Mouse (Mus musculus) T-cell, adult 2 months (primary cell): Measurements from ENCODE around the gene Hoxd13.
A peak's percentile ranks its signal among the peaks of the same experiment; 100 is the strongest.

Experiments used
- DNase-seq: peaks from one replicate; pipeline ENCODE4 v3.0.0; 2022; ENCODE audit warnings: low spot score

The Hoxd13 gene

DNA sequence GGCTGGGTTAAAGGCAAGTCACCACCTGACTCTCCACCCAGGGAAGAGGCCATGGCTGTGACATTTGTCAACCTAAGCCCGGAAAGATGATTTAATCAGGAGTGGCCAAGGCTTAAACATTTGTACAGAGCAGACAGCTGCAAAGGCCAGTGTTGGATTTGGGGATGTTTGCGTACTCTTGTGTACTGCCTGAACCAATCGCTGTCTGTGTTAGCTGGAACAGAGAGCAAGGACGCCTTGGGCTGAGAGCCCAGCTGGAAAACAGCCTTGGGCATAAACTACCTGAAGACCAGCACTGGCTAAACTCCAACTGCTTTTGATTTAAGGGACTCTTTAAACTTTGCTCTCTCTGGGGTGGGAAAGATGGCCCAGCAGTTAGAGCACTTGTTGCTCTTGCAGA is 40.6 kb downstream of the Hoxd13 start:
- no peak for DNase-seq

GRCm38 (mm10) chr2:74709465-74710419 is 41.6 kb downstream of the Hoxd13 start:
- DNase-seq: no peak

DNA sequence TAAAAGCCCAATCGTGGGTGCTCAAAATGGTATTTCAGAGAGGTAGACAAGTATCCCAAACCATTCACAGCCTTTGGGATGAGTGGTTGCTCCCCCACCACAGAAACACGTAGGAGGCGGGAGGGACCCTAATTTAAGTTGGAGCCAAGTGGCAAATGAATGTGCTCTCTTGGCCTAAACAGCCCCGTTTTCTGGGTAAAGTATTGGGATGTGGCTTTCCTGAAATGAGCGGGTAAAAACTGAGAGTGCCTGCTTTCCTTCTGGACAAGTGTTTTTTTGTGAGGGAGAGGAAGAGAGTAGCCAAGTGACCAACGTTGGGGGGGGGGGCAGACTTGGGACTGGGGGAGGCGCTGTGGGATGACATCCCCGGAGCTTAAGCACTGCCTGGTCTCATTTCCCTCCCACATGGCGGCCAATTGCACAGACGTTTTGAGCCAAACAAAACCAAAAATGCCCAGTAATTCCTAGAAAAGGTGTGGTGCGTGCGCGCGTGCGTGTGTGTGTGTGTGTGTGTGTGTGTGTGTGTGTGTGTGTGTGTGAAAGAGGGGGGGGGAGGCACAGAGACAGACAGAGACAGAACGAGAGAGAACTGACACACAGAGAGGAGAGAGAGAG is 42.9 kb downstream of the Hoxd13 start:
- DNase-seq: no peak

- DNase-seq: no peak
Measured at GRCm38 (mm10) chr2:74711721-74712621, 43.9 kb downstream of the Hoxd13 start, which contains the start of the genes Hoxd3 and Hoxd4. Gene Hoxd3, plus strand, starts transcription at chr2:74711927. Gene Hoxd4, plus strand, starts transcription at chr2:74711929.

DNA sequence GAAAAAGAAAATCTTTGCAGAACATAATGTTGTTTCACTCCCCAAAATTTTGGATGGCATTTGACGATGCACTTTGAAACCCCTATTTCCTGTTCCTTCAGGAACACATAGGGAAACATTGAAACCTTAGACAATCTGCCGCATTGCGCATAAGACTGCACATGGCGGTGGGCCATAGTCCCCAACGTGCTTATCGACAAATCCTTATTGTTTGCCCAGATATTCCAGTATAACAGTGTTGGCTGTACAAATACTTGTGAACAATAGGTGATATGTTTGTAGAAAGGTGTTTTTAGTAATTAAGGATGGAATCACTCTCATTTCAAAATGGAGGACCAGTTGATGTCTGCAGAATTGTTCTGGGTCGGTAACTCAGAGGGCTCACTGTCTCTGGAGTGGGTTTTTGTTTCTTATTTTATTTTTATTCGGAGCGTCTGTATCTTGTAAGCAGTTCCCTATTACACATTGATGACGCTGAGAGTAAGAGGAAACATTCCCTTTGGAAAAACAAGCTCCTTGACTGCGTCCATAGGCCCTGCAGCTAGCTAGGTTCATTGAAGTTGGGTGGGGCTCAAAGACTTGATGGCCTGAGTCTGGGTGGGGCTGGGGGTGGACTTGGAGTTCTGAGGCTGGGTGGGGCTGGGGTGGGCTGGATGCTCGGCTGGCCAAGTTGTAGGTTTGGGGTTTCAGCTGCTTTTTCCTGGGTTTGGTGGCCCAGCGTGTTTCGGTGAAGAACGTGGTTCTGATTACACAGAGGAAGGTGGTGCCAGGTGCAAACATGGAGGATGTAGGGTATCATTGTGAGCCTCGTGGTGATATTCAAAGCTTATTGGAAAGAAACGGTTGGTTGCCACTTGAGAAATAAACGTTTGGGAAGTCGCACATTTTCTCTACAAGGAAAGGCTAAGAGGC is 45.4 kb downstream of the Hoxd13 start:
- DNase-seq: no peak

GRCm38 (mm10) chr2:74714156-74714789 is 46.2 kb downstream of the Hoxd13 start:
- no peak for DNase-seq

DNA sequence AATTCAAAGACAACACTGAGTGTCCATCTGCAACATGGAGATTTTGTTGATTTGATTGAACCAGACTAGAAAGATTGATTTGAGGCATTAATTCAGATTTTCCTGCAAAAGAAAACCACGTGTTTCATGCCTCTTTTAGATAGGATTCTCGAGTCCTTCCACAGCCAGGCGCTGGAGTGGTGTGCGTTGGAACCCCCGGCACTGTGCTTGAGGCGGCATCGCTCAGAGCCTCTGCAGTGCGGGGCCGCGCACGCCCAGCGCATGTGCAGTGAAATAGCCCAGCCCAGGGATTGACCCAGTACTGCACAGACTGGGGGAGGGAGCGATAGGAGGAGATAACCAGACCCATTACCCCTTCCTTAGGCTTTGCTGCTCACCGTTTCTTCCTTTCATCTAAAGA is 46.8 kb downstream of the Hoxd13 start:
- DNase-seq: no peak

- peak; percentile 83 for DNase-seq
Measured at GRCm38 (mm10) chr2:74715504-74716241, 47.6 kb downstream of the Hoxd13 start.

- no peak for DNase-seq
Measured at GRCm38 (mm10) chr2:74720384-74720783, 52.3 kb downstream of the Hoxd13 start.

DNA sequence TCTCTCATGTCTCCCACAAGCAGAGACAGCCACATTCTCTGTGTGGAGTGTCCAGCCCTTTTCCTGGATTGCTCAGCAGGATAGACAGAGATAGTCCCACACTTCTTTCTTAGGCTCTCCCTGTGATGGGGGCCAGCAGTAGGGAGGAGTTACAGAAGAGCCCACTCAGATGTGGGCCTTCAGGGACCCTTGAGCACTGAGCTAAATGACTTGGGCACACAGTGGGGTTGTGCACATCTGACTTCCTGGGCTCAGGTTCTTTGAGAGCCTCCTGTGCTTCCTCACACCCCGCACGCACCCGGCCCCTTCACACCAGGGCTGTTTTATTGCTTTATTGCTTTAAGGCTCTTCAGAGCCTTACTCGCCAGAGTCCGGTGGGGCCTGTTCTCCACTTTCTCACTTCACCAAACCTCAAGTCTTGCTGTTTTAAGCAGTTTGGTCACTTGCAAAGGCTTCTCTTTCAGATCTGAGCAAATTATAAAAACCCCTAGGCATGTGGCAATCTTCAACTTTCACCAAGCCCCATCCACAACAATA is 52.9 kb downstream of the Hoxd13 start:
- no peak for DNase-seq
